Mouse (Mus musculus) heart, embryonic 16.5 days (tissue): Measurements from ENCODE around the gene Mup14. TPM values are rescaled to one million over a fixed set of nuclear protein-coding genes. Genes with fewer than 3 reads are reported as not detected.
"Not testable (repeated sequence)": the region's sequence is repeated elsewhere in the genome, so short reads cannot be mapped to it uniquely, and the experiment has no call there.

Source experiments
- ATAC-seq: fragments of 200-750 bp; cut with Nextera tagmentation; replicated peaks from 2 replicates; pipeline ENCODE4 v1.8.0; 2017; ENCODE audit warnings: moderate number of reproducible peaks; ENCODE audit not compliant: insufficient read depth, low FRiP score; ENCODE audit errors: extremely low read depth
- H3K27ac ChIP-seq: fragments of 300-500 bp; sonication (generic); 2 replicates; pipeline ENCODE4 v1.5.1; 2014; ENCODE audit warnings: mild to moderate bottlenecking, low read length, control low read depth, moderate library complexity
- H3K27me3 ChIP-seq: fragments of 300-500 bp; sonication (generic); 2 replicates; pipeline ENCODE4 v1.6.1; 2014; ENCODE audit warnings: low read length, mixed read lengths; ENCODE audit not compliant: control insufficient read depth, insufficient read depth
- H3K36me3 ChIP-seq: fragments of 300-500 bp; sonication (generic); 2 replicates; pipeline ENCODE4 v1.6.1; 2014; ENCODE audit not compliant: control insufficient read depth, insufficient read depth
- H3K4me1 ChIP-seq: fragments of 300-500 bp; sonication (generic); 2 replicates; pipeline ENCODE4 v1.6.1; 2014; ENCODE audit warnings: low read length, mixed read lengths; ENCODE audit not compliant: control insufficient read depth, insufficient read depth
- H3K4me2 ChIP-seq: fragments of 300-500 bp; sonication (generic); 2 replicates; pipeline ENCODE4 v1.6.1; 2014; ENCODE audit warnings: low read depth, mild to moderate bottlenecking, control low read depth, low read length
- H3K4me3 ChIP-seq: fragments of 300-500 bp; sonication (generic); 2 replicates; pipeline ENCODE4 v1.5.1; 2014; ENCODE audit warnings: mild to moderate bottlenecking, control low read depth, low read length
- H3K9ac ChIP-seq: fragments of 300-500 bp; sonication (generic); 2 replicates; pipeline ENCODE4 v1.6.1; 2014; ENCODE audit warnings: low read length, control low read depth
- H3K9me3 ChIP-seq: fragments of 300-500 bp; sonication (generic); replicated peaks from 2 replicates; pipeline ENCODE4 v1.6.1; 2016; ENCODE audit warnings: low read length; ENCODE audit not compliant: control insufficient read depth
- WGBS: fragments of 180-500 bp; shearing (Covaris S2); extraction: QIAGEN DNeasy Blood & Tissue Kit; methylation state at CpG from one replicate; pipeline ENCODE4 v1.1.7; 2014; 5-methylcytosine and 5-hydroxymethylcytosine counted together
- polyA plus RNA-seq: library from polyadenylated mRNA; unstranded; fragments of >200 nt; fragmentation: Nextera tagmentation; extraction: Ambion mirVana; gene quantifications from 2 replicates; pipeline ENCODE4 v1.2.1, GENCODE M21; 2015

The Mup14 gene
- polyA plus RNA-seq: not detected in 2 replicates

- not testable (repeated sequence) for H3K9me3 ChIP-seq, H3K4me3 ChIP-seq
- 73% methylated on average over 4 of the region's 6 CpGs for WGBS
Observed at GRCm38 (mm10) chr4:61303900-61304299, at the start of gene Mup14. TSS of gene Mup14 (minus strand) at chr4:61304000.

GRCm38 (mm10) chr4:61338108-61338507 is 34.3 kb upstream of the Mup14 start:
- H3K9ac ChIP-seq, ATAC-seq, H3K36me3 ChIP-seq, H3K4me3 ChIP-seq, H3K27ac ChIP-seq, H3K9me3 ChIP-seq, H3K4me2 ChIP-seq, H3K4me1 ChIP-seq, H3K27me3 ChIP-seq: not testable (repeated sequence)
- 76% methylated on average over 3 of the region's 5 CpGs for WGBS

More at GRCm38 (mm10) chr4:61303900-61304299, at the start of gene Mup14:
- not testable (repeated sequence) for H3K4me1 ChIP-seq, H3K9ac ChIP-seq, H3K27me3 ChIP-seq, H3K36me3 ChIP-seq, ATAC-seq, H3K27ac ChIP-seq, H3K4me2 ChIP-seq

Other genes with a start within 250 kb of the Mup14 start
- gene Mup13, start 75.7 kb downstream of the Mup14 start, polyA plus RNA-seq: not detected in 2 replicates
- not detected in 2 replicates for gene Mup15, start 135.7 kb upstream of the Mup14 start, polyA plus RNA-seq
- not detected in 2 replicates for gene Mup16, start 215.5 kb upstream of the Mup14 start, polyA plus RNA-seq